Mouse (Mus musculus) layer of hippocampus, adult 8-10 months (tissue): ENCODE measurements around the gene Aurkaip1. TPM values are rescaled to one million over a fixed set of nuclear protein-coding genes. Genes with fewer than 3 reads are reported as not detected.
A peak's percentile ranks its signal among the peaks of the same experiment; 100 is the strongest.

ENCODE experiments used
- DNase-seq, 2 experiments: peaks; one replicate each; pipeline ENCODE4 v3.0.0; 2022; ENCODE audit warnings: low spot score in 2 of 2
- microRNA-seq, 2 experiments: library from miRNA; unstranded; fragments of <30 nt; microRNA quantifications; one replicate each; pipeline ENCODE4 v1.2.0; 2022
- total RNA-seq, 4 experiments: library from RNA; stranded (reverse); gene quantifications; 2 replicates each; pipeline ENCODE4 v1.2.4; 2022

Gene Aurkaip1
- total RNA-seq, 4 experiments from 2014 or later, result 95.2 to 103 (median 97.9) TPM

- DNase-seq, result no peak
Measured at GRCm38 (mm10) chr4:155851368-155851767, 20.3 kb downstream of the Aurkaip1 start.

DNA sequence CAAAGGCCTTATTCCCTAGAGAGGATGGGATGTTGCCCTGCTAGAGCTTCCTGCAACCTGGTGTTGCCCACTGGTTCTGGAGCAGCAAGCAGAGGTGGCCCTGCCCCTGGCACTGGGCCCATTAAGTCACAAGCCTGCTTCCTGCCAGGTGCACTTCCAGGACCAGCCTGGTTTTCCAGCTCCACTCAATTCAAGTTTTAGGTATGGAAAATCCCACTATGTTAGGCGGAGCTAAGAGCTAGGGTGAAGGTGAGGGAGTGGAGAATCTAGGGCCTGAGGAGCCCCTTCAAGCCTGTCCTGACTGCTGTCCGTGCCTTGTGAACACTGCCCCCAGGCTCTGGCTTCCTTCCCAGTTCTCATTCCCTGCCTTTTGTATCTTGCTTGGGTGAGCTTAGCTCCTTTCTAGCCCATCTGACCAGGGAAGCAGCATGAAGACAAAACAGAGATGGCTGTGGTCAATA is 20.9 kb downstream of the Aurkaip1 start:
- no peak for DNase-seq

DNA sequence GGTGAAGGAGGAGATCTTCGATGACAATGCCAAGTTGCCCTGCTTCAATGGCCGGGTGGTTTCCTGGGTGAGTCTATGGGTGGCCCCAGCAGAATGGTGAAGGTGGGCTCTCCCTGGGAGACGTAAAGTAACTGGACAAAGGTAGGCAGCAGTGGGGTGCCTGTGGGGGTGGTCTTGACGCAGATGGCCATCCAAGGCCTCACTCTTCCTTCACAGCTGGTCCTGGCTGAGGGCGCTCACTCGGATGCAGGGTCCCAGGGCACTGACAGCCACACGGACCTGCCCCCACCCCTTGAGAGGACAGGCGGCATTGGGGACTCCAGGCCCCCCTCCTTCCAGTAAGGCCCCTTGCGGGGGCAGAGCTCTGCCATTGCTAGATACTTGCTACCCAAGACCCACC is 22.3 kb downstream of the Aurkaip1 start:
- no peak for DNase-seq

DNA sequence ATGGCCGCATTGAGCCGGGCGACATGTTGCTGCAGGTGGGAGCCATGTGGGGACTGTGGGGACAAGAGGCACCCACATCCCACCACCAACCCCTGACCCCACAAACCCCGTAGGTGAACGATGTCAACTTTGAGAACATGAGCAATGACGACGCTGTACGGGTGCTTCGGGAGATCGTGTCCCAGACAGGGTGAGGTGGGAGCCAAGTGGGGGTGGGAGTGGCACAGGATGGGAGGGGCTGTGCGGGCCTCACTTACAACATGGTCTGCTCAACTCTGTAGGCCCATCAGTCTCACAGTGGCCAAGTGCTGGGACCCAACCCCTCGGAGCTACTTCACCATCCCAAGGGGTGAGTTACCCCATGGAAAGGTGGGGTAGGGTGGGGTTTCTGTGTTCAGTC is 23.9 kb downstream of the Aurkaip1 start:
- no peak for DNase-seq

DNA sequence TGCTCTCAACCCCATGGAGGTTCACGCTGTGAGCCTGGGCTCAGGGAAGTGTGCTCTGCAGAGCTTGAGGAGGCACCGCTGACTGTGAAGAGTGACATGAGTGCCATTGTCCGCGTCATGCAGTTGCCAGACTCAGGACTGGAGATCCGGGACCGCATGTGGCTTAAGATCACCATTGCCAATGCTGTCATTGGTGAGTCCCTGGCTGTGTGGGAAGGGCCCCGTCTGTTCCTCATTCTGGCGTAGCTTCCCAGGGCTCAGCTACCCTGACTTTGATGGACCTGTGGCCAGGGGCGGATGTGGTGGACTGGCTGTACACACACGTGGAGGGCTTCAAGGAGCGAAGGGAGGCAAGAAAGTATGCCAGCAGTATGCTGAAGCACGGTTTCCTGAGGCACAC is 25.0 kb downstream of the Aurkaip1 start:
- DNase-seq, result no peak

DNA sequence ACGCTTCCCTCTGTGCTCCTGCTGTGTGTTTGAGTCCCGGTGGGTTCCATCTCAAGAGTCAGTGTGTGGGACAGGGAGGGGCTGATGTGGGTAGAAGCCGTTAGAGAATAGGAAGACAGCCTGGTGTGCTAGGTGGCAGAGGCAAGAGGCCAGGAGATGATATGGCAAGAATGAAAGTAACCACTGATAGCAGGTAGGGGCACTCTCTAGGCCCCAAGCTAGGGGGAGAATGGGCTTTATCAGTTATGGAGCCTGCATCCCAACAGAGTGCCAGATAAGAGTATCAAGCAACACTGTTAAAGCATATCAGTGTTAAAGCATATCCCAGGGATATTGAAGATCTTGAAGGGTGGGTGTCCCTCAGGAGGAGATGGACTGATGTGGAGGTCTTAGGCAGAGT is 25.8 kb downstream of the Aurkaip1 start:
- DNase-seq, result no peak

DNA sequence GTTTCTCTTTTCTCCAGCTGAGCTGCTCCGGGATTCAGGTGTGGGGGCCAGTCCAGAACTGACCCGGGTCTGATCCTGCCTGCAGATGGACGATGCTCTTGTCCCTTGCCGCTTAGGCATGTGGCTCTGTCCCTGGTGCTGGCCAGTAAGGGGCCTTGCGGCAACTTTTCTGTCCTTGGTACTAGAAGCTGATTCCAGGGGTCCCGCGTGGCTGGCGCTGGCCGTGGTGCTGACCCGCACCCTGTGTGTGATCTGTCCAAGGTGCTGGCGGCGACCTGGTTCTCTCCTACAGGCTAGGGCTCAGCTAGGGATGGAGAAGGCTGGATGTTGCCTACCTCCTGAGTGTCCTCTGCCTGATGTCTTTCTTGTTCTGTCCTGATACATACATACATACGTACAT is 28.2 kb downstream of the Aurkaip1 start:
- DNase-seq, result no peak

GRCm38 (mm10) chr4:155861787-155862186 is 30.7 kb downstream of the Aurkaip1 start:
- DNase-seq, result no peak

GRCm38 (mm10) chr4:155863001-155863400 is 31.9 kb downstream of the Aurkaip1 start, which contains the start of gene Tas1r3:
Tas1r3 (minus strand) TSS chr4:155863362.
- DNase-seq, result peak in 1 of 2 experiments; percentile 4

GRCm38 (mm10) chr4:155868614-155869298 is 37.7 kb downstream of the Aurkaip1 start:
- peak in 1 of 2 experiments; percentile 11 for DNase-seq

GRCm38 (mm10) chr4:155869317-155870033 is 38.4 kb downstream of the Aurkaip1 start, which contains the start of the genes Cptp and Ints11:
Cptp (minus strand) TSS chr4:155869440.
Ints11 (plus strand) TSS chr4:155869546.
- DNase-seq, result peak; percentile 94 to 95

DNA sequence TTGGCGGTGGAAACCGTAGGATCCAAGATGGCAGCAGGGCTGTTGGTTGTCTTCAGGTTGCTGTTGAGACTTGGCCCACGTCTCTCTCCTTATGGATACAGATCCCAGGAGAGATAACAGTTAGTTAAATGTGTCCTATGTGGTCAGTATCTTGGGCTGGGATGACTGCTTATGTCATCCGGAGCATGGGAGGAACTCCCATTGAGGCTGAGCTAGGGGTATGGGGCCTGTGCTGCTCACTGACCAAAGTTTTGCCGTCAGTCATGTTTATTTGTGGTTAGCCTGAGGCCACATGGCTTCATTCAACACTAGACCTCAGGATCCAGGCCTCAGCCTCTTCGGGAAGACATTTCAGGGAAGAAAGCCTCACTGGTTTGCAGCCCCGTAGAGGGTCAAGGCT is 40.3 kb downstream of the Aurkaip1 start:
- DNase-seq, result no peak

Small RNA genes lying within 50 kb of the gene (microRNA-seq; reads per million reads assigned to microRNA genes)
- gene Gm27743, result 0 reads per million in 2 experiments

Other genes starting within 250 kb of the Aurkaip1 start
- 10 to 100 TPM; 36.1 to 48.6 (median 42.5) TPM for gene Slc35e2, start 229.9 kb upstream of the Aurkaip1 start, total RNA-seq
- gene Cdk11b, start 206.4 kb upstream of the Aurkaip1 start, total RNA-seq, result 10 to 100 TPM; 42.1 to 54.8 (median 46.9) TPM
- not detected for gene Gm10563, start 185.9 kb upstream of the Aurkaip1 start, total RNA-seq
- 1 to 10 TPM; 2.8 to 5.0 (median 3.5) TPM for gene Mmp23, start 177.9 kb upstream of the Aurkaip1 start, total RNA-seq
- 100 to 1,000 TPM; 101 to 122 (median 113) TPM for gene Mib2, start 162.1 kb upstream of the Aurkaip1 start, total RNA-seq
- gene Fndc10, start 136.9 kb upstream of the Aurkaip1 start, total RNA-seq, result 10 to 100 TPM; 22.6 to 30.6 (median 26.6) TPM
- gene Ssu72, start 126.5 kb upstream of the Aurkaip1 start, total RNA-seq, result 10 to 100 TPM; 86.8 to 99.4 (median 88.9) TPM
- 10 to 100 TPM; 32.7 to 35.8 (median 34.4) TPM for gene Tmem240, start 96.5 kb upstream of the Aurkaip1 start, total RNA-seq
- gene Atad3a, start 70.2 kb upstream of the Aurkaip1 start, total RNA-seq, result 10 to 100 TPM; 62.3 to 79.7 (median 65.0) TPM
- 10 to 100 TPM; 13.3 to 14.9 (median 14.2) TPM for gene Vwa1, start 56.6 kb upstream of the Aurkaip1 start, total RNA-seq
- 10 to 100 TPM; 30.2 to 36.9 (median 34.5) TPM for gene Tmem88b, start 45.4 kb upstream of the Aurkaip1 start, total RNA-seq
- not detected for gene Ankrd65, start 40.8 kb upstream of the Aurkaip1 start, total RNA-seq
- gene Mrpl20, start 28.4 kb upstream of the Aurkaip1 start, total RNA-seq, result 10 to 100 TPM; 74.2 to 85.2 (median 78.2) TPM
- gene Ccnl2, start 18.8 kb upstream of the Aurkaip1 start, total RNA-seq, result 100 to 1,000 TPM in 1 of 4 experiments, 10 to 100 TPM in 3; 69.6 to 104 (median 79.7) TPM
- gene Mxra8, start 8.4 kb downstream of the Aurkaip1 start, total RNA-seq, result 10 to 100 TPM in 2 of 4 experiments, 1 to 10 TPM in 2; 7.4 to 10.9 (median 9.6) TPM
- gene Dvl1, start 16.1 kb downstream of the Aurkaip1 start, total RNA-seq, result 10 to 100 TPM; 71.0 to 91.3 (median 82.6) TPM
- under 1 TPM; 0.25 to 0.32 (median 0.31) TPM for gene Tas1r3, start 32.1 kb downstream of the Aurkaip1 start, total RNA-seq
- gene Cptp, start 38.2 kb downstream of the Aurkaip1 start, total RNA-seq, result 10 to 100 TPM; 27.8 to 41.9 (median 29.5) TPM
- 10 to 100 TPM; 30.5 to 40.2 (median 35.9) TPM for gene Ints11, start 38.3 kb downstream of the Aurkaip1 start, total RNA-seq
- gene Pusl1, start 60.5 kb downstream of the Aurkaip1 start, total RNA-seq, result 10 to 100 TPM; 54.8 to 64.2 (median 57.7) TPM
- 100 to 1,000 TPM; 116 to 124 (median 120) TPM for gene Acap3, start 60.5 kb downstream of the Aurkaip1 start, total RNA-seq
- gene Ube2j2, start 112.6 kb downstream of the Aurkaip1 start, total RNA-seq, result 10 to 100 TPM; 58.5 to 69.0 (median 66.3) TPM
- gene C1qtnf12, start 131.0 kb downstream of the Aurkaip1 start, total RNA-seq, result 10 to 100 TPM; 13.6 to 29.5 (median 18.1) TPM
- gene B3galt6, start 161.4 kb downstream of the Aurkaip1 start, total RNA-seq, result 10 to 100 TPM in 1 of 4 experiments, 1 to 10 TPM in 3; 9.2 to 11.3 (median 9.7) TPM
- gene Sdf4, start 161.6 kb downstream of the Aurkaip1 start, total RNA-seq, result 100 to 1,000 TPM; 202 to 230 (median 217) TPM
- gene Tnfrsf4, start 182.6 kb downstream of the Aurkaip1 start, total RNA-seq, result 1 to 10 TPM; 1.1 to 3.5 (median 2.0) TPM
- gene Tnfrsf18, start 194.9 kb downstream of the Aurkaip1 start, total RNA-seq, result not detected
- gene Ttll10, start 228.1 kb downstream of the Aurkaip1 start, total RNA-seq, result under 1 TPM in 3 of 4 experiments, not detected in 1; 0.27 to 0.80 (median 0.45) TPM